Mouse (Mus musculus): ENCODE results near the gene Zfp979. TPM values are rescaled to one million over a fixed set of nuclear protein-coding genes. Genes with fewer than 3 reads are reported as not detected.

Gene Zfp979
- not detected in 2 replicates for polyA plus RNA-seq (2012; rRNA removed)

DNA sequence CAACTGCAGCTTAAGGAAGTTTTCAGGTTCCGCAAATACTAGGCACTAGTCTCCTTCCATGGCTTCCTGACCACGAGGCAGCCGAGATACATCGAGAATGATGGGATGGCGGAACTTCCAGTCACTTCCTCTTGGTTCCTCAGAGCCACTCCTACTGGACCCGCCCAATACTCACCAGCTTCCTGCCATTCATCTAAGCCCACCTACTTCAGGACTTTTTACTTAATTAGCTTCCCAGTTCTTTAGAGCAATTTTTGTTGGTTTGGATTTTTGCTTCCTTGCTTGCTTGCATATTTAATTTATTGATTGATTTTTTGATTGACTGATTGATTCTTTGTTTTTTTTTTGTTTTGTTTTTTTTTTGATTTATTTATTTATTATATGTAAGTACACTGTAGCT, at the start of gene Zfp979:
Gene Zfp979, minus strand, starts transcription at position 101 of the 400 bp plus-strand sequence.

Other genes with a start within 250 kb of the Zfp979 start
- not detected in 2 replicates for gene Zfp982, start 150.1 kb downstream of the Zfp979 start, polyA plus RNA-seq (2012; rRNA removed)
- gene Gm16503, start 102.3 kb downstream of the Zfp979 start, polyA plus RNA-seq (2012; rRNA removed), result not detected in 2 replicates
- gene Zfp985, start 89.2 kb downstream of the Zfp979 start, polyA plus RNA-seq (2012; rRNA removed), result not detected in 2 replicates
- gene Zfp534, start 60.0 kb upstream of the Zfp979 start, polyA plus RNA-seq (2012; rRNA removed), result not detected in 2 replicates
- gene Zfp984, start 167.3 kb upstream of the Zfp979 start, polyA plus RNA-seq (2012; rRNA removed), result 0.12 TPM in 2 replicates
- 0.34 and 0.35 TPM in 2 replicates for gene Zfp933, start 205.9 kb upstream of the Zfp979 start, polyA plus RNA-seq (2012; rRNA removed)
- gene Miip, start 226.3 kb upstream of the Zfp979 start, polyA plus RNA-seq (2012; rRNA removed), result 59.8 and 88.8 TPM in 2 replicates
- gene Fv1, start 226.5 kb upstream of the Zfp979 start, polyA plus RNA-seq (2012; rRNA removed), result 0.47 and 0.83 TPM in 2 replicates

All from colon, adult 2 months (tissue).